Mouse (Mus musculus): ENCODE results near the gene Hpca.

DNA sequence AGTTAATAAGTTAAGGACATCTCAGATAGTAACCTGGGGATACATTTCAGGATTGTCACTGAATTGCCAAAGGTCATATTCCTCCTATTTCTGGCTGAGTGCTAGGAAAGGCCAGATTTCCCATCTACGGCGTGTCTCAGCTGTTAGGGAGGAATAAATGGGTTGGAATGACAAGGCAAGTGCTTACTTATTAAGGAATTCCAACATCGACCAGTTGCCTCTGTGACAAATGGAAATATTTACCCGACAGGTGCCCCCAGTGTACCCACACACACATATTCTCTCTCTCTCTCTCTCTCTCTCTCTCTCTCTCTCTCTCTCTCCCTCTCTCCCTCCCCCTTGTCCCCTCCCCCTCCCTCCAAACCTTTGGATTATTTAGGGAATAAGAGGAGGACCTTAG is 24.1 kb upstream of the Hpca start:
- no peak for TF ChIP-seq CTCF (IDR thresholded peaks at IDR 0.05; ENCODE audit: low read depth, low read length)
- TF ChIP-seq POLR2A (IDR thresholded peaks at IDR 0.05; ENCODE audit: borderline replicate concordance, low read depth, low read length): no peak

Measured in bone marrow macrophage, adult 2 months (primary cell).